Mouse (Mus musculus): ENCODE results near the gene Cpsf4. TPM values are rescaled to one million over a fixed set of nuclear protein-coding genes. Genes with fewer than 3 reads are reported as not detected.
A peak's percentile ranks its signal among the peaks of the same experiment; 100 is the strongest.
"Not testable (repeated sequence)": the region's sequence is repeated elsewhere in the genome, so short reads cannot be mapped to it uniquely, and the experiment has no call there.

Gene Cpsf4
- polyA plus RNA-seq, 1 experiment from 2014 or later: 44.1 TPM

GRCm38 (mm10) chr5:145207954-145208353 is 40.9 kb downstream of the Cpsf4 start:
- Histone ChIP-seq H3K9me3 (ENCODE audit: control insufficient read depth, low read length) (no peaks in the 10 kb centered on the region), H3K27me3 (replicated peaks; ENCODE audit: control insufficient read depth, insufficient read depth, low read length) (no peaks in the 10 kb centered on the region), H3K4me3 (ENCODE audit: low read depth, low read length) (no peak overlapping the region), H3K36me3 (ENCODE audit: control insufficient read depth, insufficient read depth, low read length) (peaks cover 11% of the 10 kb centered on the region; the same call in 1 of the 2 replicates), H3K27ac (ENCODE audit: low read depth, low read length) (no peak overlapping the region), H3K4me1 (replicated peaks; ENCODE audit: control insufficient read depth, insufficient read depth, low read length) (peaks cover 6% of the 10 kb centered on the region), H3K4me2 (no peak overlapping the region), H3K9ac (ENCODE audit: low read depth, low read length) (no peak overlapping the region)
- ATAC-seq (replicated peaks; ENCODE audit: low FRiP score): no peak
- 71% methylated on average over 6 of the region's 6 CpGs for WGBS
- no peak for DNase-seq (ENCODE audit: low spot score)

GRCm38 (mm10) chr5:145208391-145208790 is 41.4 kb downstream of the Cpsf4 start:
- not testable (repeated sequence) for ATAC-seq (replicated peaks; ENCODE audit: low FRiP score); H3K9me3 ChIP-seq (ENCODE audit: control insufficient read depth, low read length); H3K4me3 ChIP-seq (ENCODE audit: low read depth, low read length); H3K9ac ChIP-seq (ENCODE audit: low read depth, low read length); H3K4me1 ChIP-seq (replicated peaks; ENCODE audit: control insufficient read depth, insufficient read depth, low read length); H3K27me3 ChIP-seq (replicated peaks; ENCODE audit: control insufficient read depth, insufficient read depth, low read length); H3K27ac ChIP-seq (ENCODE audit: low read depth, low read length); DNase-seq (ENCODE audit: low spot score); H3K4me2 ChIP-seq
- 58% methylated on average over 11 of the region's 11 CpGs for WGBS
- H3K36me3 ChIP-seq (ENCODE audit: control insufficient read depth, insufficient read depth, low read length): peaks cover 12% of the 10 kb centered on the region; the same call in 1 of the 2 replicates

GRCm38 (mm10) chr5:145211340-145211739 is 44.3 kb downstream of the Cpsf4 start:
- no peak for ATAC-seq (replicated peaks; ENCODE audit: low FRiP score)
- no peaks in the 10 kb centered on the region for H3K9me3 ChIP-seq (ENCODE audit: control insufficient read depth, low read length)
- no peak overlapping the region for H3K9ac ChIP-seq (ENCODE audit: low read depth, low read length)
- DNase-seq (ENCODE audit: low spot score): no peak
- no peak overlapping the region for H3K4me2 ChIP-seq
- no peaks in the 10 kb centered on the region for H3K4me1 ChIP-seq (replicated peaks; ENCODE audit: control insufficient read depth, insufficient read depth, low read length)
- 97% methylated on average over 4 of the region's 4 CpGs for WGBS
- peaks cover 14% of the 10 kb centered on the region; the same call in 1 of the 2 replicates for H3K36me3 ChIP-seq (ENCODE audit: control insufficient read depth, insufficient read depth, low read length)
- no peaks in the 10 kb centered on the region for H3K27me3 ChIP-seq (replicated peaks; ENCODE audit: control insufficient read depth, insufficient read depth, low read length)
- no peak overlapping the region for H3K27ac ChIP-seq (ENCODE audit: low read depth, low read length)
- H3K4me3 ChIP-seq (ENCODE audit: low read depth, low read length): no peak overlapping the region

GRCm38 (mm10) chr5:145212216-145212615 is 45.2 kb downstream of the Cpsf4 start:
- ATAC-seq (replicated peaks; ENCODE audit: low FRiP score) (no peak), DNase-seq (ENCODE audit: low spot score) (no peak)
- H3K9ac ChIP-seq (ENCODE audit: low read depth, low read length): no peak overlapping the region
- no peaks in the 10 kb centered on the region for H3K9me3 ChIP-seq (ENCODE audit: control insufficient read depth, low read length)
- H3K4me1 ChIP-seq (replicated peaks; ENCODE audit: control insufficient read depth, insufficient read depth, low read length): no peaks in the 10 kb centered on the region
- 88% methylated on average over 4 of the region's 4 CpGs for WGBS
- no peak overlapping the region for H3K4me2 ChIP-seq
- peaks cover 11% of the 10 kb centered on the region; the same call in 1 of the 2 replicates for H3K36me3 ChIP-seq (ENCODE audit: control insufficient read depth, insufficient read depth, low read length)
- H3K4me3 ChIP-seq (ENCODE audit: low read depth, low read length): no peak overlapping the region
- H3K27me3 ChIP-seq (replicated peaks; ENCODE audit: control insufficient read depth, insufficient read depth, low read length): no peaks in the 10 kb centered on the region
- no peak overlapping the region for H3K27ac ChIP-seq (ENCODE audit: low read depth, low read length)

- no peak for DNase-seq (ENCODE audit: low spot score)
- ATAC-seq (replicated peaks; ENCODE audit: low FRiP score): no peak
- H3K36me3 ChIP-seq (ENCODE audit: control insufficient read depth, insufficient read depth, low read length): peaks cover 14% of the 10 kb centered on the region
- no peaks in the 10 kb centered on the region for H3K4me1 ChIP-seq (replicated peaks; ENCODE audit: control insufficient read depth, insufficient read depth, low read length)
- WGBS: 88% methylated on average over 3 of the region's 3 CpGs
- H3K27me3 ChIP-seq (replicated peaks; ENCODE audit: control insufficient read depth, insufficient read depth, low read length): no peaks in the 10 kb centered on the region
- no peak overlapping the region for H3K9ac ChIP-seq (ENCODE audit: low read depth, low read length)
- no peaks in the 10 kb centered on the region for H3K9me3 ChIP-seq (ENCODE audit: control insufficient read depth, low read length)
- no peak overlapping the region for H3K27ac ChIP-seq (ENCODE audit: low read depth, low read length)
- H3K4me2 ChIP-seq: no peak overlapping the region
- no peak overlapping the region for H3K4me3 ChIP-seq (ENCODE audit: low read depth, low read length)
Observed at GRCm38 (mm10) chr5:145213505-145213904, 46.5 kb downstream of the Cpsf4 start.

- ATAC-seq (replicated peaks; ENCODE audit: low FRiP score) (peak; percentile 56; the same call in 1 of the 2 replicates), DNase-seq (ENCODE audit: low spot score) (no peak)
- Histone ChIP-seq H3K4me3 (ENCODE audit: low read depth, low read length) (no peak overlapping the region), H3K27ac (ENCODE audit: low read depth, low read length) (no peak overlapping the region), H3K27me3 (replicated peaks; ENCODE audit: control insufficient read depth, insufficient read depth, low read length) (no peaks in the 10 kb centered on the region), H3K9ac (ENCODE audit: low read depth, low read length) (no peak overlapping the region), H3K9me3 (ENCODE audit: control insufficient read depth, low read length) (no peaks in the 10 kb centered on the region), H3K36me3 (ENCODE audit: control insufficient read depth, insufficient read depth, low read length) (peaks cover 15% of the 10 kb centered on the region), H3K4me2 (no peak overlapping the region), H3K4me1 (replicated peaks; ENCODE audit: control insufficient read depth, insufficient read depth, low read length) (no peaks in the 10 kb centered on the region)
- 68% methylated on average over 4 of the region's 4 CpGs for WGBS
Observed at GRCm38 (mm10) chr5:145214679-145215078, 47.7 kb downstream of the Cpsf4 start.

GRCm38 (mm10) chr5:145217746-145218145 is 50.7 kb downstream of the Cpsf4 start:
- H3K27me3 ChIP-seq (replicated peaks; ENCODE audit: control insufficient read depth, insufficient read depth, low read length): no peaks in the 10 kb centered on the region
- H3K36me3 ChIP-seq (ENCODE audit: control insufficient read depth, insufficient read depth, low read length): peaks cover 25% of the 10 kb centered on the region
- no peaks in the 10 kb centered on the region for H3K4me1 ChIP-seq (replicated peaks; ENCODE audit: control insufficient read depth, insufficient read depth, low read length)
- H3K9me3 ChIP-seq (ENCODE audit: control insufficient read depth, low read length): no peaks in the 10 kb centered on the region
- DNase-seq (ENCODE audit: low spot score): no peak
- WGBS: 77% methylated on average over 6 of the region's 6 CpGs
- H3K4me3 ChIP-seq (ENCODE audit: low read depth, low read length): no peak overlapping the region
- H3K9ac ChIP-seq (ENCODE audit: low read depth, low read length): no peak overlapping the region
- 0 out of 2 replicates have a peak, but pooled peaks have one; percentile 35 for ATAC-seq (replicated peaks; ENCODE audit: low FRiP score)
- H3K4me2 ChIP-seq: no peak overlapping the region
- no peak overlapping the region for H3K27ac ChIP-seq (ENCODE audit: low read depth, low read length)

GRCm38 (mm10) chr5:145218206-145218605 is 51.2 kb downstream of the Cpsf4 start:
- Histone ChIP-seq H3K27me3 (replicated peaks; ENCODE audit: control insufficient read depth, insufficient read depth, low read length) (no peaks in the 10 kb centered on the region), H3K4me3 (ENCODE audit: low read depth, low read length) (no peak overlapping the region), H3K9me3 (ENCODE audit: control insufficient read depth, low read length) (no peaks in the 10 kb centered on the region), H3K4me1 (replicated peaks; ENCODE audit: control insufficient read depth, insufficient read depth, low read length) (no peaks in the 10 kb centered on the region), H3K27ac (ENCODE audit: low read depth, low read length) (no peak overlapping the region), H3K4me2 (no peak overlapping the region), H3K9ac (ENCODE audit: low read depth, low read length) (no peak overlapping the region), H3K36me3 (ENCODE audit: control insufficient read depth, insufficient read depth, low read length) (peaks cover 25% of the 10 kb centered on the region)
- ATAC-seq (replicated peaks; ENCODE audit: low FRiP score) (no peak), DNase-seq (ENCODE audit: low spot score) (no peak)
- 93% methylated on average over 21 of the region's 21 CpGs for WGBS

GRCm38 (mm10) chr5:145218671-145219070 is 51.7 kb downstream of the Cpsf4 start:
- Histone ChIP-seq H3K9ac (ENCODE audit: low read depth, low read length) (no peak overlapping the region), H3K36me3 (ENCODE audit: control insufficient read depth, insufficient read depth, low read length) (peaks cover 23% of the 10 kb centered on the region), H3K4me1 (replicated peaks; ENCODE audit: control insufficient read depth, insufficient read depth, low read length) (no peaks in the 10 kb centered on the region), H3K4me2 (no peak overlapping the region), H3K27ac (ENCODE audit: low read depth, low read length) (no peak overlapping the region), H3K9me3 (ENCODE audit: control insufficient read depth, low read length) (no peaks in the 10 kb centered on the region), H3K27me3 (replicated peaks; ENCODE audit: control insufficient read depth, insufficient read depth, low read length) (no peaks in the 10 kb centered on the region), H3K4me3 (ENCODE audit: low read depth, low read length) (no peak overlapping the region)
- DNase-seq (ENCODE audit: low spot score) (no peak), ATAC-seq (replicated peaks; ENCODE audit: low FRiP score) (no peak)
- 92% methylated on average over 20 of the region's 20 CpGs for WGBS

Data from liver, embryonic 11.5 days (tissue).